In the genomic region with DNA sequence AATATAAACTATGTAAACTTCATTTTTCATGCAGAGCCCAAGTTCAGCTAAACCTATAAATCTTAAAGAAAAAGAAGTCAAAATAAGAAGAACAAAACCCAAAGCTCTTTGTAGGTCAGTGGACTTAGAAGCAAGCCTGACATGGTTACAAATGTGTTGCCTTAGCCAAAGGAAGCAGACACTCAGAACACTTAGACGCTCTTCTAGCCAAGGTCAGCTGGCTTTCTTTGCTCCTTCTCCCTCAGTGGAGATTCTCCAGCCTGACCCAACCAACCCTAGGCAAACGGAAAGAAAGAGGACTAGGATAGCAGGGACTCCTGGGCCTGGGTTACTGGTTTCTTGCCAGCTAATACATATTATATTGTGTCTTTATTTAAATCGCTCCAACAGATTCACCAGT, we compare ENCODE assay signal across 21 mouse cellular contexts.
DNase-seq lines count a peak whose midpoint lies in the region; ATAC-seq and TF ChIP-seq lines count a peak whose summit lies in the region.
"Had no signal": no experiment of that assay in that cellular context is flagged by ENCODE, and none has a peak within 500 bp of the region (broad histone marks: within the 10 kb centered on the region; RNA-seq: fewer than 3 reads in every experiment).

No protein-coding gene starts in this region.

- TF ChIP-seq CTCF in kidney, postnatal 0 days (IDR thresholded peaks at IDR 0.05; ENCODE audit: low read depth) = no peak
- no peak for TF ChIP-seq CTCF in midbrain, postnatal 0 days (IDR thresholded peaks at IDR 0.05)

- no peaks in the 10 kb centered on the region for H3K27me3 ChIP-seq in kidney, postnatal 0 days (ENCODE audit: insufficient read depth, low read length)
- no peaks in the 10 kb centered on the region for H3K27me3 ChIP-seq in midbrain, embryonic 11.5 days (ENCODE audit: control insufficient read depth, insufficient read depth, low read length)
- H3K27me3 ChIP-seq in midbrain, embryonic 13.5 days = no peaks in the 10 kb centered on the region
- H3K27me3 ChIP-seq in midbrain, postnatal 0 days (ENCODE audit: insufficient read depth, low read length) = no peaks in the 10 kb centered on the region
- H3K27me3 ChIP-seq in midbrain, embryonic 16.5 days (ENCODE audit: control insufficient read depth, insufficient read depth, low read depth, low read length) = no peaks in the 10 kb centered on the region
- H3K27me3 ChIP-seq: CH12.LX had no signal

- no peak for ATAC-seq in kidney, postnatal 0 days (replicated peaks; ENCODE audit: low FRiP score, low read depth)
- ATAC-seq in midbrain, embryonic 11.5 days (ENCODE audit: low FRiP score) = no peak
- ATAC-seq in midbrain, embryonic 13.5 days = no peak
- ATAC-seq in midbrain, postnatal 0 days (ENCODE audit: low FRiP score) = no peak
- no peak for ATAC-seq in midbrain, embryonic 16.5 days
- ATAC-seq: activated CD4-positive, CD25-positive, alpha-beta regulatory T cell, adult 4 months; CD4-positive, CD25-positive, alpha-beta regulatory T cell, adult 4 months; Patski had no signal

- no peak overlapping the region for H3K4me3 ChIP-seq in kidney, postnatal 0 days (replicated peaks; ENCODE audit: low read depth, low read length)
- no peak overlapping the region for H3K4me3 ChIP-seq in midbrain, embryonic 11.5 days (ENCODE audit: low read depth, low read length)
- no peak overlapping the region for H3K4me3 ChIP-seq in midbrain, embryonic 13.5 days (replicated peaks)
- H3K4me3 ChIP-seq in midbrain, postnatal 0 days (ENCODE audit: low read depth, low read length) = no peak overlapping the region
- no peak overlapping the region for H3K4me3 ChIP-seq in midbrain, embryonic 16.5 days (ENCODE audit: low read depth, low read length)

- no peak overlapping the region for H3K9ac ChIP-seq in kidney, postnatal 0 days (ENCODE audit: low read depth, low read length)
- no peak overlapping the region for H3K9ac ChIP-seq in midbrain, embryonic 11.5 days (ENCODE audit: low read length)
- no peak overlapping the region for H3K9ac ChIP-seq in midbrain, embryonic 13.5 days (replicated peaks)
- no peak overlapping the region for H3K9ac ChIP-seq in midbrain, postnatal 0 days (replicated peaks; ENCODE audit: low read length, poor library complexity, severe bottlenecking)
- no peak overlapping the region for H3K9ac ChIP-seq in midbrain, embryonic 16.5 days (ENCODE audit: low read depth, low read length)

- H3K4me1 ChIP-seq in kidney, postnatal 0 days (replicated peaks; ENCODE audit: insufficient read depth, low read length) = no peaks in the 10 kb centered on the region
- no peaks in the 10 kb centered on the region for H3K4me1 ChIP-seq in midbrain, embryonic 11.5 days (ENCODE audit: control insufficient read depth, insufficient read depth, low read length)
- no peaks in the 10 kb centered on the region for H3K4me1 ChIP-seq in midbrain, embryonic 13.5 days (replicated peaks)
- no peaks in the 10 kb centered on the region for H3K4me1 ChIP-seq in midbrain, postnatal 0 days (ENCODE audit: insufficient read depth, low read length)
- H3K4me1 ChIP-seq in midbrain, embryonic 16.5 days (ENCODE audit: control insufficient read depth, insufficient read depth, low read length) = no peaks in the 10 kb centered on the region

- no peak overlapping the region for H3K27ac ChIP-seq in kidney, postnatal 0 days
- no peak overlapping the region for H3K27ac ChIP-seq in midbrain, embryonic 11.5 days (ENCODE audit: low read depth, low read length)
- no peak overlapping the region for H3K27ac ChIP-seq in midbrain, embryonic 13.5 days
- no peak overlapping the region for H3K27ac ChIP-seq in midbrain, postnatal 0 days (ENCODE audit: low read depth, low read length)
- H3K27ac ChIP-seq in midbrain, embryonic 16.5 days (ENCODE audit: low read length) = no peak overlapping the region

- 76% methylated on average over 3 of the region's 3 CpGs for WGBS in kidney, postnatal 0 days
- WGBS in midbrain, embryonic 11.5 days = 87% methylated on average over 3 of the region's 3 CpGs
- WGBS in midbrain, embryonic 13.5 days = 89% methylated on average over 3 of the region's 3 CpGs
- 78% methylated on average over 3 of the region's 3 CpGs for WGBS in midbrain, postnatal 0 days
- 73% methylated on average over 3 of the region's 3 CpGs for WGBS in midbrain, embryonic 16.5 days

- no peaks in the 10 kb centered on the region for H3K9me3 ChIP-seq in kidney, postnatal 0 days (replicated peaks; ENCODE audit: low read length)
- H3K9me3 ChIP-seq in midbrain, embryonic 11.5 days (ENCODE audit: control insufficient read depth, low read length) = no peaks in the 10 kb centered on the region
- H3K9me3 ChIP-seq in midbrain, embryonic 13.5 days = no peaks in the 10 kb centered on the region
- H3K9me3 ChIP-seq in midbrain, postnatal 0 days (ENCODE audit: low read length) = no peaks in the 10 kb centered on the region
- H3K9me3 ChIP-seq in midbrain, embryonic 16.5 days (replicated peaks; ENCODE audit: control insufficient read depth, low read length, poor library complexity, severe bottlenecking) = no peaks in the 10 kb centered on the region

- H3K36me3 ChIP-seq in kidney, postnatal 0 days (ENCODE audit: insufficient read depth, low read length) = no peaks in the 10 kb centered on the region
- no peaks in the 10 kb centered on the region for H3K36me3 ChIP-seq in midbrain, embryonic 11.5 days (ENCODE audit: control insufficient read depth, insufficient read depth, low read length)
- H3K36me3 ChIP-seq in midbrain, embryonic 13.5 days = no peaks in the 10 kb centered on the region
- H3K36me3 ChIP-seq in midbrain, postnatal 0 days (ENCODE audit: insufficient read depth, low read length) = no peaks in the 10 kb centered on the region
- no peaks in the 10 kb centered on the region for H3K36me3 ChIP-seq in midbrain, embryonic 16.5 days (ENCODE audit: control insufficient read depth, insufficient read depth, low read length)
- H3K36me3 ChIP-seq: G1E had no signal

- H3K4me2 ChIP-seq in kidney, postnatal 0 days (ENCODE audit: low read length) = no peak overlapping the region
- no peak overlapping the region for H3K4me2 ChIP-seq in midbrain, embryonic 11.5 days
- no peak overlapping the region for H3K4me2 ChIP-seq in midbrain, embryonic 13.5 days (replicated peaks)
- no peak overlapping the region for H3K4me2 ChIP-seq in midbrain, postnatal 0 days (ENCODE audit: low read depth, low read length, poor library complexity, severe bottlenecking)
- H3K4me2 ChIP-seq in midbrain, embryonic 16.5 days (ENCODE audit: low read length) = no peak overlapping the region

- DNase-seq in kidney, postnatal 0 days (ENCODE audit: low spot score) = peak; percentile 41
- DNase-seq in kidney, postnatal 10 days = no peak
- DNase-seq in midbrain, embryonic 11.5 days (ENCODE audit: low spot score, missing footprints) = peak; percentile 71
- DNase-seq in midbrain, postnatal 0 days (ENCODE audit: low spot score) = peak; percentile 53
- DNase-seq: adrenal gland, adult 2 months; adrenal gland, adult 8-10 months; adrenal gland, postnatal 10 days; adrenal gland, postnatal 14 days; adrenal gland, postnatal 25 days; adrenal gland, postnatal 36 days; B cell, adult 2 months; cerebellum, adult 11 months; cerebellum, adult 11-12 months; cerebellum, adult 18-20 months had no signal
